Mouse (Mus musculus): ENCODE measurements around the gene Umps.

- TF ChIP-seq CTCF (IDR thresholded peaks at IDR 0.05; ENCODE audit: low read depth), result no peak
- no peak for TF ChIP-seq EP300 (IDR thresholded peaks at IDR 0.05; ENCODE audit: low read depth)
These were observed 20.2 kb upstream of the Umps start for GRCm38 (mm10) chr16:33986993-33987392.
